Mouse (Mus musculus): ENCODE data around the gene Wnt10a.

- TF ChIP-seq CTCF (IDR thresholded peaks at IDR 0.05; ENCODE audit: low read depth) (no peak), EP300 (optimal IDR thresholded peaks at IDR 0.05) (no peak)
Measured at GRCm38 (mm10) chr1:74790095-74790494, 1.2 kb upstream of the Wnt10a start.

All from stomach, postnatal 0 days (tissue).